Mouse (Mus musculus) induced T-regulatory cell, adult 2 months (primary cell): ENCODE results near the gene Fcrlb.

Experiments used
- DNase-seq: peaks from one replicate; pipeline ENCODE4 v3.0.0-alpha.2; 2012; ENCODE audit warnings: low read depth

Gene Fcrlb

DNA sequence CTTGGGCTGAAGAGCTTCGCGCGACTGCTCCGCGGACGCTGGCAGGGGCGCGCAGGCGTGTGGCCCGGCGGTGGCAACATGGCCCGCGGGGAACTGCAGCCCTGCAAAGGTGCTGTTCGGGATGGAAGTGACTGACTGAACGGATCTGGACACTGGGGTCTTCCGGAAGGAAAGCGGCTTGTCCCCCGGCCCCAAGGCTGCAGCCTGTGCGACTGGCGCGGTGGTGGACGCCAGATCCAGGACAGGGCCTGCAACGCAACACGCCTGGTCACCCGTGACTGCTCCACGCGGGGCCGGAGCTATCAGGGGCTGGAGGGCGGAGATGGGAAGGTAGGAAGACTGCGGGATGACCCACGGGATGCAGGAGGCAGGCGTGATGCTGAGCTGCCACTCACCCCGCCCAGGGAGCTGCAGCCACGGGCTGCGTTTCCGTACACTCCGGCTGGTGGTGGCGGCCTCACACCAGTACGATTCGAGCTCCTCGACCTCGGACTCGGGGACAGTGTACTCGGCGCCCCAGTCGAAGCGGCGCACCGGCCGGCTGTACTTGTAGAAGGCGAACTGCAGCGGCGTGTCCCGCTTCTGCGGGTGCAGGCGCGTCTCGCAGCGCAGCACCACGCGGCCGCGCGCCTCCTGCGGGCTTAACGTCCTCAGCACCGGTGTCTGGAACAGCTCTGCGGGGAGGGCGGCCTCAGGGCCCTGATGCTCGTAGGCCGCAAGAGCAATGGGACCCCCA is 5.1 kb downstream of the Fcrlb start:
- DNase-seq, result no peak

- DNase-seq, result no peak
These were observed 5.7 kb downstream of the Fcrlb start for GRCm38 (mm10) chr1:170907111-170907455.

GRCm38 (mm10) chr1:170903485-170903884 is 9.3 kb downstream of the Fcrlb start:
- no peak for DNase-seq

GRCm38 (mm10) chr1:170901536-170902238 is 11.1 kb downstream of the Fcrlb start:
- DNase-seq, result peak; percentile 92

GRCm38 (mm10) chr1:170900799-170901467 is 11.8 kb downstream of the Fcrlb start:
- DNase-seq, result peak; percentile 90

DNA sequence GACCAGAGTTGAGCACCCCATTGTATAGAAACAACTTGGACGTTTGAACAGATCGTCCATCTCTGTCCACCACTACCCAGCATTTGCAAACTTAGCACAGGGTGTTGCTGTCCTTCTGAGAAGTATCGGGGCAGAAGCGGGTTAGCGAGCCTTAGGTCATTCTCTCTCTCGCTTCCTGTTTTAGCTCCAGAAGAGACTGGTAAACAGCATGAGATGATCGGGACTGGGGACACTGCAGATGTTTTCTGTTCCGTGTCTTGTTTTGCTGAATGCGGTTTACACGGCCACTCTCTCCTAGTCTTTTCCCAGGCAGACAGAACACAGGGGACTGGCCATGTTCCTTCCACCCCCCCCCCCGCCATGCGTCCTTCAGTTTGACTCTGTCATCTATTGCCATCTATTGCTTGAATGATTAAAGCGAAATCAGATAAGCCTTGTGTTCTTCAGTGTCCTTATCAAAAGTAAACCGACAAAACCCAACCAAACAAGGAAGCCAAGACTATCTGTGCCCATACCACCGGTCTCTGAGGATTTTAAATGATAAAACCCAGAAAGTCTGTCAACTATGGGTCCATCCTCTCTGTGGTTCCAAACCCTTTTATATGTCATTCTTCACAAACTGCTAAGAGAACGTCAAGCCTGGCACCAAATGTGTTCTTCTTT is 14.2 kb downstream of the Fcrlb start:
- no peak for DNase-seq

DNA sequence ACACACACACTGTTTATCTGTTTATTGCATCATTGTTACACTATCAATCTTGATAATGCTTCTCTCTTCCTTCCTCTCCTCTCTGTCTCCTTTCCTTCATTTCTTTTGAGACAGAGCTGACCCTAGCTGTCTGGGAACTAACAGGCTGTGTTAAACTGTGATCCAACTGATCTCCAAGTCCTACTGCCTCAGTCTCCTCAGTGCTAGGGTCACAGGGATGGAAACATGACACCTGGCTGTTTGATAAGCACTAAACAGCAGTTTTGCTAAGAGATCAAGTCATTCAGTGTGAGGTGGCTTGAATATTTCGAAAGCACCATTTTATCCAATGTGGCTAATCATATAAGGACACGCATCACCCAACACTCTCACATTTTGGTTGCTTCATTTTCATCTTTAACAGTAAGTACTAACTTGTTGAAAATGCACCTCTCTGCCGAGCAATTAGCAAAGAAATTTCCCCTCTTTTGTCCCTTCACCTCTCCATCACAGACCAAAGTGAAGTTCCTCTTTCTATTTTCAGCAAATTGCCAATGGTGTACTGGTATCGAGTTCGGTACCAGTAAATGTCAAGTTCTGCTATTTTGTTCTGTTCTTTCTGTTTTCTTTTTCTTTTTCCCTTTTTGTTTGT is 16.0 kb downstream of the Fcrlb start:
- no peak for DNase-seq

- DNase-seq, result peak; percentile 80
These were observed 17.8 kb downstream of the Fcrlb start for GRCm38 (mm10) chr1:170894603-170895602.

DNA sequence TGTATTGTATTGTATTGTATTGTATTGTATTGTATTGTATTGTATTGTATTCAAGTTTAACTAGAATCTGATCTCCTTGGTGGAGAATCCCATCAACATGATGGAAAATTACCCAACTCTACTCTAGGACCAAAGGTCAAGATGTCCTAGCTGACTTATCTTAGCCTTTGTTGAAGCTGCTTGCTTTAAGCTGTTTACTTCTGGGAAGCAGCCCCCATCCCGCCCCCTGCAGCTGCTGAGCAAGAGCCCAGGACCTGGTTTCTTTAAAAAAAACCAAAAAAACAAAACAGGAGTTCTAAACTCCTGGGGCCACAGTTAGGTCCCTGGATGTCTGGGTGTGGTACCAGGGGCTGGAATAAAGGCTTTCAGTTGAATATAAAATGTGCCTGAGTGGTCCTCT is 20.5 kb downstream of the Fcrlb start:
- DNase-seq, result no peak

- DNase-seq, result no peak
These were observed 21.1 kb downstream of the Fcrlb start for GRCm38 (mm10) chr1:170891646-170892045.

- no peak for DNase-seq
These were observed 23.4 kb downstream of the Fcrlb start for GRCm38 (mm10) chr1:170889310-170889709.

DNA sequence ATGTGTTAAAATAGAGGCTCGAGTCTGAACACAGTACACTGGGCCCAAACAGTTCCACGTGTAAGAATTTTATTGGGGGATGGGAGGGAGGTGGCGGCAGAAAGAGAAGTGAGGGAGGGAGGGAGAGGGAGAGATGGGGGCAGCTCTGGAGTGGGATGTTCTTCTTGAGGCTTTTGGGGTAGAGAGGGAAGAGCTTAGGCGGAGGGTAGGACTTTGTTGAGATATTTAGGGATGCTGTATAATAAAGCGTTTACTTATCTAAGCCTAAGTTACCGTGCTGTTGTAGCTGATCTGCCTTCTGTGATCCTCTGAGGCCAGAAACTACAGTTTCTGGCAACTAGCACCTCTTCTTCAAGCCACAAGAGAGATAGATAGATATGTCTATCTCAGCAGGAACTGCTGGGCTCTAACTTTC is 26.7 kb downstream of the Fcrlb start:
- no peak for DNase-seq

- DNase-seq, result peak; percentile 90
These were observed 27.7 kb downstream of the Fcrlb start, which contains the start of the genes Gm26620 and Dusp12 for GRCm38 (mm10) chr1:170884978-170885561. Gene Gm26620, plus strand, starts transcription at chr1:170885065. Gene Dusp12, minus strand, starts transcription at chr1:170885540.

DNA sequence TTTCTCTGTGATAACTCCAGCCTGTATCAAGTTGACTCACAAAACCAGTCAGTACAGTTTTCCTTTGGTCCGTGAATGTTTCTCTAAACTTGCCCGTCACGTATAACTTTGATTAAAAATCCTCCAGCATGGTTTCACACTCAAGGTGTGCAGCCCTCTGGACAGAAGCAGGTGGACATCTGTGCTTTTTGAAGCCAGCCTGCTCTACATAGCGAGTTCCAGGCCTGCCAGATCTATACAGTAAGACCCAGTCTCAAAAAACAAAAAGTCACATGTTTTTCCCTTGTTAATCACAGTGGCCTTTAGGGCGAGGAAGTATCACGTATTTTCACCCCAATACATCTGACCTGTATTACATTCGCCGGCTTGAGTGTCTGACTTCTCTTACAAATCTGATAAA is 28.4 kb downstream of the Fcrlb start:
- no peak for DNase-seq

DNA sequence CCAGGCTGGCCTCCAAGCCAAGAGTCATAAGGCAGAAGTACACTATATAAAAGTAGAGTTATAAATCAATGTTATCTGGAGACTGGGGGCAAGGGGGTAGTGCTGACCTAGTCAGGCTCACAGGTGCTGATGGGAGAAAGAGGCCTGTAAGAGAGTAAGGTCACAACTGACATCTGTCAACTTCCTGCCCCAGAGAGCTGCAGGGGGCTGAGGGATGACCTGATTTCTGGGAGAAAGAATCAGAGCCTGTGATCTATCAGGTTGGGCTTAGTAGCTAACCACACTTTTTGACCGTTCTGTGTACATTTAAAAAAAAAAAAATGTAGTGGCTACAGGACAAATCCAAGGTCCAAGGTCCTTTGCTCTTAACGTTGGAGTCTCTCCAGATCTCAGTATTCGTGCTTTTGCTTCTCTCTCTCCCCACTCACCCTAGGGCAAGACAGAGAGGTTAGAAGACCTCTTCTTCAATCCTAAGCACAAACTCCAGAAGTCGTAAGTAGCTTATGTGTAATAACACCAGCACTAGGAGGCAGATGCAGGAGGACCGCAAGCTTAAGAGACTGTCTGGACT is 29.7 kb downstream of the Fcrlb start:
- DNase-seq, result no peak

- no peak for DNase-seq
These were observed 35.8 kb downstream of the Fcrlb start for GRCm38 (mm10) chr1:170876906-170877305.

DNA sequence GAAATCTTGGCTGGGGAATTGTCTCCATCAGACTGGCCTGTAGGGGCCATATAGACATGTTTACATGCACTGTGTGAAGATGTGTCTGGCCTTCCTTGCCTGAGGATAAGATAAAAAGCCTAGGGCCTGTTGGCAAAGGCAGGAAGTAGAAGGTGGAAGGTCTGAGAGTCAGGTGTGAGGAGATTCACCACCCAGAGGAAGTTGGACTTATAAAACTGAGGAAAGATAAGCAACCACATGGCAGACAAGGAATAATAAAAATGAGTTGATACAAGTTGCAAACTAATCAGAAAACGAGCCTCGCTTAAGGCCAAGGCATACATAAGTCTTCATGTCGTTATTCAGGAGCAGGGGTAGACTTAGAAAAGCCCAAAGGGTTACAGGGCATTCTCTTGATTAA is 37.1 kb downstream of the Fcrlb start:
- no peak for DNase-seq

DNA sequence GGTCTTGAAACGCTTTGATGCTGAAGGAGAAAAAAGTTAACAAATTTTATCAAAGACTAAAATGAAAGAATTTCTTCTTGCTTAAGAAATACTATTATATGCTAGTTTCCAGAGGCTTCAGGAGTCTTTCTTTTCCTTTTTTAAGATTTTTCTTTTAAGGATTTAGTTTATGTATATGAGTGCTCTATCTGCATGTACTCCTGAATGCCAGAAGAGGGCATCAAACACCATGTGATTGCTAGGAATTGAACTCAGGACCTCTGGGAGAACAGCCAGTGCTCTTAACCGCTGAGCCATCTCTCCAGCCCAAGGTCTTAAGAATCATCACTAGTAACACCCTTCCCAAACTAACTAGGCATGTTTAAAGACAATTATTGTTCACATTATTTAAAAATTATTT is 40.8 kb downstream of the Fcrlb start:
- no peak for DNase-seq

DNA sequence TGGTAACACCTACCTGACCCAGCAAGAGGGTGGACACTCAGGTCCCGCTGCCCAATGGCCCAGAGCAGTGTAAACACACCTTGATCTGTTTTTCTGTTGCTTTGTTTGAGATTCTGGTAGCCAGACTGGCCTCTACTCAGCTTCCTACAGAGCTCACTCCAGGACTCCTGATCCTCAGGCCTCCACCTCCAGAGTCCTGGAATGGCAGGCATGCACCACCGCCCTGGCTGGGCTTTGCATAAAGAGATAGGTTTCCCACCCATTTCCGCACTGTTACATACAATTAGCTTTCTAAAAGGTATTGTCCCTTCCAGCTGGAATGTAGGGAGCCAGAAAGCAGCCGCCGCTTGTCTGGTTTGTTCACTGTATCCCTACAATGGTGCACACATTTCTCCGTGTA is 41.3 kb downstream of the Fcrlb start:
- DNase-seq, result no peak

GRCm38 (mm10) chr1:170868905-170869283 is 43.8 kb downstream of the Fcrlb start:
- no peak for DNase-seq
